Mouse (Mus musculus): ENCODE results near the gene Hmx3. TPM values are rescaled to one million over a fixed set of nuclear protein-coding genes. Genes with fewer than 3 reads are reported as not detected.

Hmx3 gene
- total RNA-seq, 2 experiments from 2014 or later: not detected

- no peak for DNase-seq (ENCODE audit: low spot score in 2 of 2)
These were observed 13.4 kb downstream of the Hmx3 start for GRCm38 (mm10) chr7:131556116-131556515.

GRCm38 (mm10) chr7:131556541-131557271, 14.0 kb downstream of the Hmx3 start:
- no peak for DNase-seq (ENCODE audit: low spot score in 2 of 2)

- no peak for DNase-seq (ENCODE audit: low spot score in 2 of 2)
These were observed 15.1 kb downstream of the Hmx3 start for GRCm38 (mm10) chr7:131557751-131558150.

- DNase-seq (ENCODE audit: low spot score in 2 of 2): peak; percentile 70 to 80
These were observed 17.5 kb downstream of the Hmx3 start, which contains the start of gene Bub3 for GRCm38 (mm10) chr7:131559986-131560696. Gene Bub3, plus strand, starts transcription at chr7:131560222.

- DNase-seq (ENCODE audit: low spot score in 2 of 2): no peak
These were observed 18.0 kb downstream of the Hmx3 start for GRCm38 (mm10) chr7:131560697-131561042.

- DNase-seq (ENCODE audit: low spot score in 2 of 2): no peak
These were observed 32.6 kb downstream of the Hmx3 start for GRCm38 (mm10) chr7:131575246-131575645.

- no peak for DNase-seq (ENCODE audit: low spot score in 2 of 2)
These were observed 39.5 kb downstream of the Hmx3 start for GRCm38 (mm10) chr7:131582178-131582577.

- DNase-seq (ENCODE audit: low spot score in 2 of 2): no peak
These were observed 42.9 kb downstream of the Hmx3 start for GRCm38 (mm10) chr7:131585551-131585950.

Other genes starting within 250 kb of the Hmx3 start
- 1 to 10 TPM in 1 of 2 experiments, not detected in 1; 5.9 TPM for gene Cuzd1, start 220.6 kb upstream of the Hmx3 start, total RNA-seq (2021)
- gene Fam24b, start 213.4 kb upstream of the Hmx3 start, total RNA-seq (2021): under 1 TPM in 1 of 2 experiments, not detected in 1; 0.48 TPM
- not detected for gene Fam24a, start 209.0 kb upstream of the Hmx3 start, total RNA-seq (2021)
- 10 to 100 TPM; 16.1 to 20.2 TPM for gene 2310057M21Rik, start 180.1 kb upstream of the Hmx3 start, total RNA-seq (2021)
- gene Pstk, start 171.7 kb upstream of the Hmx3 start, total RNA-seq (2021): 10 to 100 TPM; 28.3 to 31.3 TPM
- gene Ikzf5, start 132.3 kb upstream of the Hmx3 start, total RNA-seq (2021): 10 to 100 TPM; 34.5 to 38.8 TPM
- 100 to 1,000 TPM; 183 to 187 TPM for gene Acadsb, start 132.3 kb upstream of the Hmx3 start, total RNA-seq (2021)
- under 1 TPM in 1 of 2 experiments, not detected in 1; 0.25 TPM for gene Hmx2, start 5.9 kb downstream of the Hmx3 start, total RNA-seq (2021)
- 10 to 100 TPM; 85.6 to 86.3 TPM for gene Bub3, start 17.4 kb downstream of the Hmx3 start, total RNA-seq (2021)

All from adrenal gland, postnatal 4 days (tissue).